Mouse (Mus musculus) small intestine, adult 2 months (tissue): Measurements from ENCODE around the gene Dlg5.

Source experiments
- CTCF ChIP-seq: fragments of 200-500 bp; IDR thresholded peaks from 2 replicates; pipeline ENCODE4 v1.5.1; 2012; ENCODE audit warnings: low read depth, mild to moderate bottlenecking, control low read depth, inconsistent platforms, low read length, moderate library complexity, mixed read lengths; ENCODE audit not compliant: insufficient replicate concordance, insufficient read length; ENCODE audit errors: extremely low read depth
- POLR2A ChIP-seq: fragments of 200-500 bp; IDR thresholded peaks from 2 replicates; pipeline ENCODE4 v1.6.1; 2012; ENCODE audit warnings: low read depth, mild to moderate bottlenecking, control low read depth, inconsistent platforms, low read length, moderate library complexity

DNA sequence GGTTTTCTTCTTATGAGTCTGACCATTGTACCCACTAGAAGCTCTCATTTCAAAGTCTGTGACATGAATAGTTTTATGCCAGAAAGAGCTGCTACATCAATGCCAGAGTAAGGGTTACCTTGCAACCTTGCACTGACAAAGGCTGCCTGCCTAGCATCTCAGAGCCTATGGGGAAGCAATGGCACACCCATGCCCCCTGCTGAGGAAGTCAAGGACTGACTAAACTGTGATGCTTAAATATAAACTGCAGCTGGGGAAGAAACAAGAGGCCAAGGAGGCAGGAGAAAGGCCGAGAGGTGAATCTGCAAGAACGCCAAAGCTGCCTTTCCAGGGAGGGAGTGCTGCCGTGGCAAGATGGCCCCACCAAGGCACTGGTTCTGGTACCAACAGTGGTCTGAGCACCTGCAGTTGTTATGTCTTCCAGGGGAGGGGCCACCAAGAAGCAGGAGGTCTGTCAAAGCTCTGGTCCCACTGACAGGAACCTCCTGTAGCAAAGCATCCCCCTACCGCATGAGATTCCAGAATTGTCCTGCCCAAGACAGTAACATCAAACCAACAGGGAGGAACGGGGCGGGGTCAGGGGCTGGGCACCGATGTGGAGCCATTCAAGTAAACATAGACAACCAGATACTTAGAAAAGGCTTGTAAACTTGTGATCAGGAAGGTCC is 111.0 kb downstream of the Dlg5 start:
- TF ChIP-seq CTCF: no peak
- TF ChIP-seq POLR2A: no peak
